Mouse (Mus musculus): ENCODE data around the gene Tigd2.
"Not testable (repeated sequence)": the region's sequence is repeated elsewhere in the genome, so short reads cannot be mapped to it uniquely, and the experiment has no call there.

The Tigd2 gene

DNA sequence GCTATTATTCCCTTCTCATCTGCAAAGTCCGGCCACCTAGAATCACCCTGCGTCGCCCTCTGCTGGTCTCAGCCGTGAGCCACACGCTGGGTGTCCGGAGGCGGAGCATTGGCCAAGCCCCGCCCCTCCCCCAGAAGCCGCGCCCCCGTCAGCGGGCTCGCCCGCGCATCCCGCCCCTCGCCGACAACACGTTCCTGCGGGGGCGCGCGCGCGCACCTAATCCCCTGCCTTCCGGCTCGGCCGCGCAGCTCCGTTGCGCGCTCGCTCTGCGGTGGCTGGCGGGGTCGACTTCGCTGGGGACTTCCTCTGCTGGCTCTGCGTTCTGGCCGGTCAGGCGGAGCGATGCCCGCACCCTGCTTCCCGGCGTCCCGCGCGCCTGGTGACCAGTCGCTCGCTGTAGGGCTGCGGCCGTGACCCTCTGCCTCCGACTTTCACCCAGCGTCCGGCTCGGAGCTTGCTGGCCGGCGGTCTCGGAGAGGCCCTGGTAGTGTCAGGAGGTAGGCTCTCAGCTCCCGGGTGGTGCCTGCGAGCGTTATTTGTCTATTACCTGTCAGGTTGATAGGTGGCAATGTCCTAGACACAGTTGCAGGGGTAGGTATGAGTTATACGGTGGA is at the start of gene Tigd2:
Gene Tigd2 (plus strand): TSS at position 186 of the 614 bp plus-strand sequence.
- peak; percentile 95 to 99 for DNase-seq

DNA sequence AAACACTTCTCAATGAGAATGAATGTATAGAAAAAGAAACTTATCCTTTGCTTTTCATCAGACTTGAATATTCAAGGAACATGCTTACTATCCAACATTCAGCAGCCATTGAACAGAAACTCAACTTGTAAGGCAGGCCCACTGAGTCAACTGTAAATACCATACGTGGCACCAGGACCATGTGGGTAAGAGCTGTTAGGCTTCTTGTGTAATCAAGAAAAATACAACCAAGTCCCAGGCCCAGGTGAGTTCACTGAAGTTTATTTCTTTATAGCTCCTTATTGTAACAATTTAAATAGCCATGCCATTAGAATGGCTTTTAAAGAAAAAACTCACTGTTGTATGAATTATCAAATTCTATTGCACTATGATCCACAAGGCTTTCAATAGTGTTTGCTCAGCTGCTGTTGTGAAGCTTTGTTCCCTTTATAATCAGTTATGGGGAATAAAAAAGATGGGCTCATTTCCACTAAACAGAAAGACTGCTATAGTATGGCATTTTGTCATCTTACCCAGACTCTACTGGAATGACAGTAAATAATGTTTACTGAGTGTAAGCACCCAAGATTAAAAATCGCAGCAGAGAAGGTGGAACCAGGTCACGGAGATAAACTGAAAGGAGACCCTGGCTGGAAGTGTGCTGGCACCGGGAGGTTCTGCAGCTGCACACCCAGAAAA is 46.7 kb upstream of the Tigd2 start:
- no peak for DNase-seq

- no peak for DNase-seq
Measured at GRCm38 (mm10) chr6:59162887-59163286, 45.8 kb upstream of the Tigd2 start.

DNA sequence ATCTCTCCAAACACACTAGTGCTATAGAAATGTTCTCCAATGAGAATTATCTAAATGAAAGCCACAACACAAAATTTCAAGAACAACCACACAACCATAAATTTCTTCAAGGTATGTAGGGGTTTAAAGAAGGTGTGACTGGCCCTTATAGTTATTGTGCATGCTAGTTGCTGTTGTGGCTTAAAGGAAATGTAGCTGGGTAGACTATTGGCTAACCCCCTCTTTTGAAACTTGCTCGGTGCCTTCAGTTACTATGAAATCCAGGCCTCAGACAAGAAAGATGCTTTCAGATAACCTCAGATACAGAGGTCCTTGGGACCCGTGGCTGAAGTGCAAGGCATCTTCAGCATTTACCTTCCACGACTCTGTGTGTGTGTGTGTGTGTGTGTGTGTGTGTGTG is 45.3 kb upstream of the Tigd2 start:
- no peak for DNase-seq

DNA sequence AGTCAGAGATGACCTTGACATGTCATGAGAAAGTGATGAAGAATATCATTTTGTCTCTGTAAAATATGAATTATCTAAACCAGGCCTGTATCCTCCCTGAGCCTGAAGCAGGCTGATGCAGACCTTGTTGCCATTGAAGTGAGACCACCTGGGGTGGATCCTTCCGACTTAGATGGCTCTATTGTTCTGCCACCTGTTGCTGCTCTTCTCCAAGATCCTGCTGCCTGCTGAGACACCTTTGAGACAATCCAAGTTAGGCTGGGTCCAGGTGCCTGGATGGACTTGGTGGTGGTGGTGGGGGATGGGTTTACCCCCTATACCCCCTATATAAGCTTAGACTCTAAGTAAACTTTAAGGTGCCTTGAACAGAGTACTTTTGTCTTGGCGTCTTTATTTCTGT is 39.7 kb upstream of the Tigd2 start:
- DNase-seq, result no peak

DNA sequence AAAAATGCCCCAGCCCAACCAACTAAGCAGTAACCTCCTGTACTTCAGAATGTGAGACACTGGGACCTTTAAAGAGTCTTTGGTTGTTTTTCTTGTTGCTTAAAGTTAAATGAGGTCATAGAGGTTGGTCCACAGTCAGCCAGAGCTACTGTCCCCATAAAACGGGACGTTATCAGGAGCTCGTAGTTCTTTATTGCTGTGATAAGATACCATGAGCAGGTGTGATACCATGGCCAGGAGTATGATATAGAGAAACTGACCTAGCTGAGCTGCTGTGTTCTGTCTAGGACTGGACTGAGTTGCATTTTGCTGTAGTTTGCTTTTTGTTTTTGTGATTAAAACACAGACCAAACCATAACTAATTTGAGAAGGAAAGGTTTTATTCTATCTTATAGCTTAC is 37.4 kb upstream of the Tigd2 start:
- DNase-seq, result no peak

- DNase-seq, result no peak
Measured at GRCm38 (mm10) chr6:59173940-59174339, 34.7 kb upstream of the Tigd2 start.

GRCm38 (mm10) chr6:59178051-59178450 is 30.6 kb upstream of the Tigd2 start:
- no peak for DNase-seq

DNA sequence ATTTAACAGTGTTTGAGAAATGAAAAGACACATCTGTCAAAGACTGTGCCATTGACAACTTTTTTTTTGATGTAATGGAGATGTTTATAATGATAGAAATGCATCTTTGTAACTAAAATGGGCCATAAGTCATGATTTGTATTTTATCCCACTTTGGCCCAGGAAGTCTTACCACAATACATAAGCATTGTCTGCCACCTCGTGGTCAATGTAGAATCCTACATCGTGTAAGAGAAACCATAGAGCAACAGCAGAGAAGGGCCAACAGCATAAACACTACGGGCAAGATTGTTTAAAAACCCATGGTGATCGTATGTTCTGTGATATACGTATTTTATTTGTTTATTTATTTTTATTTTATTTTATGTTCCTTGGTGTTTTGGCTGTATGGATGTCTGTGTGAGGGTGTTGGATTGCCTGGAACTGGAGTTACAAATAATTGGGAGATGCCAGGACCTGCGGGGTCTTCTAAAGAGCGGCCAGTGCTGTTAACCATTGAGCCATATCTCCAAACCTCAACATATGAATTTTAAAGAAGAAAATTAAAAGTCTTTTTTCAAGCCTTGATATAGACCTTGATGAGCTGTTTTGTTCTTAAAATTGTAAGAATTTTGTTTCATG is 28.2 kb upstream of the Tigd2 start:
- peak; percentile 38 to 71 for DNase-seq

GRCm38 (mm10) chr6:59185010-59185699 is 23.5 kb upstream of the Tigd2 start:
- DNase-seq, result no peak

DNA sequence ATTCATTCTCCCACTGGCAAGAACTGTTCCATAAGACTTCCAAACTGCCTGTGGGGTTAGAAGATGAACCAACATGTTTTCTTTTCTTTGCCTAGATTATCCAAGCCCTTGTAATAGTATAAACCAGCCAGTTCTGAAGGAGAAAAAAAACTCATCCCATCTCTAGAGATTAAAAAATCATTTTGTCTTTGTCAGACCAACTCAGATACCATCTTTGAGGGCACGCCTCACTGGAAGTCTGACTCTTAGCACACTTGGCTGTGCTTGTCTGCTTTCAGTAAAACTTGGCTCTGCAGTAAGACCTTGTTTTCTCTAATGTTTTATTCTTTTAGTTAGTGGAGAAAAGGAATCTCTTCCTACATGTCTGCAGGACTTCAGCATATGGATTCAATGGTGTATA is 18.7 kb upstream of the Tigd2 start:
- no peak for DNase-seq

GRCm38 (mm10) chr6:59194518-59194917 is 14.2 kb upstream of the Tigd2 start:
- DNase-seq, result not testable (repeated sequence)

- no peak for DNase-seq
Measured at GRCm38 (mm10) chr6:59195849-59196635, 12.6 kb upstream of the Tigd2 start.

GRCm38 (mm10) chr6:59196746-59197145 is 11.9 kb upstream of the Tigd2 start:
- DNase-seq, result no peak

DNA sequence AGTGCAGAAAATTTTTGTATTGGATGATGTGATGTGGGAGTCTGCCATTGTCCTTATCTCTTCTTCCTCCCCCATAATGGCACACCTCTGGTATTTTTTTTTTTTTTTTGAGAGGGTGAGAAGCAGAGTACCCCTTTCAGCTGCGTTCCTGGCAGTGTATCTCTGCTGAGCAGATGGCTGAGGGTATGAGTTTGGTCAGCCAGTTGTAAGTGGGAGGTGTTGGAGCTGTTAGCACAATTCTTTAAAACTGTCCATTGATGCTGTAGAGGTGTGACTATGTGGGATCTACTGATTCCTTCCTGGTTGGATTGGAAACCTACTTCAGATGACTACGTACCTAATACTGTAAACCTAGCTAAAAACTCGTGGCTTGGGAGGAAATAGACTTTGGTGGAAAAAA is 10.3 kb upstream of the Tigd2 start:
- DNase-seq, result no peak

- no peak for DNase-seq
Measured at GRCm38 (mm10) chr6:59199021-59199420, 9.6 kb upstream of the Tigd2 start.

DNA sequence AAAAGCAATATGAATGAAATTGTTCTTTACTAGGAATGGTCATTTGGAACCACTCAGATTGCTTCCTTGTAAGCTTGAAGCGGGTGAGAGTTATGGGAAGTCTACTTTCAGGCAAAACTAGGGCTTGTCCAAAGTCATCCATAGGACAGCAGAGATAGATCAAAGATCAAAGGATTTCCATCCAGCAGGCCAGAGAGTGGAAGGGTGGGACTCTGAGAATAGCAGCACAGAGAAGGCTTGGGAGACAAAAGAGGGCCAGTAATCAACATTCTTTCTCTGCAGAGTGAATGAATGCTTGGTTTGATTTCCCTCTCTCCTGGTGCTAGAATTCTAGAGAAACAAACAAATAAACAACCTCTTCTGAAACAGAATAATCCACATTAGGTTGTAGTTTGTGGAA is 1.1 kb upstream of the Tigd2 start:
- no peak for DNase-seq

- peak in 1 of 2 experiments; percentile 38 for DNase-seq
Measured at GRCm38 (mm10) chr6:59209299-59209707, 633 bp downstream of the Tigd2 start.

DNA sequence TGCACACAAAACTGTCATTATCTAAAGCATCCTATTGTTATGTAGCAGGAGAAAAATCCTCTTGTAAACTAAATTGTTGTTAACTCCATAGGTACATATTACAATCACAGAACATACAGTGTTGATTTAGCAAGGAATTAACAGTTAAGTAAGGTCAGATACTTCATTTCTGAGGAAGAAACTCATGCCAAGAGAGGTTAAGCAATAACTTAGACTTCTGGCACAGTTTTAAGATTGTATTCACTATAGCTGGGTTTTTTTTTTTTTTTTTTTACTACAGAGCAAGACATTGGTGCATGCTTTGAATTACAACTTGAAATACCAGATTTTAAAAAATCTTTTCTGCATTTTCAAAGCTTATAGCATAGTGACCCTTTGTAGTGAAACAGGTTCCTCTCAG is 24.5 kb downstream of the Tigd2 start:
- no peak for DNase-seq

GRCm38 (mm10) chr6:59233651-59234050 is 25.0 kb downstream of the Tigd2 start:
- peak; percentile 51 to 56 for DNase-seq

DNA sequence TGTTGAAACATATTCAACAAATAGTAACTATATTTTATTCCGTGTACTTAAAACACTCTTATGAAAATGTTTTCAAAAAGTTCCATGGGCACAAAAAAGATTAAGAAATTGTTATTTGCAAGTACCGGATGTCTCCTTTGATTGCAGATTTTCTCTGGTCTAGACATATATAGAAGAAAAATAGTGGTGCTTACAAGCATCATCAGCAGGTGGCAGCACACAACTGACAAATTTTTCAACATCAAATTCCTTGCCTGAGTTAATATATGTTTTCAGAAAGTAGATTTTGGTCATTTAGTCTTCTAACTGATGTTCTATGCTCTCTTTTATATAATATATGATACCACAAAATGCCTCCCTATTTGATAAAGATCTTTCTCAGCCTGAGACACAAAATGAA is 41.0 kb downstream of the Tigd2 start:
- peak; percentile 70 to 81 for DNase-seq

DNA sequence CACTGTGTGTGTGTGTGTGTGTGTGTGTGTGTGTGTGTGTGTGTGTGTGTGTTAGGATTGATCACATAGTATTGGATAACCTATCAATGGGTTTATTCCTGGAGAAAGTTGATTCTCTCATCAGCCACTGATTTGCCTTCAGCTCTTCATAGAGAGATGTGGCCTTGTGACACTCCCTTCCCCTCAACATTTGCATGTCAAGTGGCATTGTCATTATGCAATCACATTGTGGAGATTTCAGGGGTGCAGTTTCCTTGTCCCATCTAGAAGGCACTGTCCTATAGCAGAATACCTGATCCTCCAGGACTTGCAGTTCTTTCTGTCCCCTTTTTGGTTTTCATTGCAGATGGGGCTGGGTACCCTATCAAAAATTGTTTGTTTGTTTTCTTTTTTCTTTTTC is 41.9 kb downstream of the Tigd2 start:
- DNase-seq, result no peak

GRCm38 (mm10) chr6:59255909-59256308 is 47.2 kb downstream of the Tigd2 start:
- DNase-seq, result no peak

Measured in cerebellum, postnatal 25 days (tissue).